Mouse (Mus musculus) heart, adult 8-10 months (tissue): ENCODE measurements at regions not wholly inside any gene's neighbourhood (a gene's known extent, or its start where the extent isn't known, plus 50 kb on each side); places are given as distances from the start of the nearest gene placed in this dataset.

Source experiments
- DNase-seq: peaks from one replicate; pipeline ENCODE4 v3.0.0; 2022; ENCODE audit warnings: low spot score

- no peak for DNase-seq
Observed at GRCm38 (mm10) chr2:46179741-46180140, 1062.5 kb upstream of the Zeb2 start.

- DNase-seq, result no peak
Observed at GRCm38 (mm10) chr2:46168488-46168887, 1051.3 kb upstream of the Zeb2 start.

GRCm38 (mm10) chr2:46149848-46150247 lies 1032.7 kb upstream of the Zeb2 start:
- DNase-seq, result no peak

- no peak for DNase-seq
Observed at GRCm38 (mm10) chr2:46119871-46120270, 1002.7 kb upstream of the Zeb2 start.

- DNase-seq, result peak; percentile 3
Observed at GRCm38 (mm10) chr2:46106991-46107390, 989.8 kb upstream of the Zeb2 start.

GRCm38 (mm10) chr2:46065034-46065802 lies 948.0 kb upstream of the Zeb2 start:
- DNase-seq, result no peak

- no peak for DNase-seq
Observed at GRCm38 (mm10) chr2:46055729-46056128, 938.5 kb upstream of the Zeb2 start.

- DNase-seq, result no peak
Observed at GRCm38 (mm10) chr2:46054902-46055301, 937.7 kb upstream of the Zeb2 start.

- DNase-seq, result no peak
Observed at GRCm38 (mm10) chr2:46021854-46022253, 904.7 kb upstream of the Zeb2 start.

GRCm38 (mm10) chr2:46013771-46014269 lies 896.6 kb upstream of the Zeb2 start:
- no peak for DNase-seq

- no peak for DNase-seq
Observed at GRCm38 (mm10) chr2:46012716-46013115, 895.5 kb upstream of the Zeb2 start.

GRCm38 (mm10) chr2:45975157-45975556 lies 858.0 kb upstream of the Zeb2 start:
- no peak for DNase-seq

GRCm38 (mm10) chr2:45968635-45969034 lies 851.4 kb upstream of the Zeb2 start:
- DNase-seq, result no peak

- DNase-seq, result no peak
Observed at GRCm38 (mm10) chr2:45956792-45957330, 839.7 kb upstream of the Zeb2 start.

- DNase-seq, result no peak
Observed at GRCm38 (mm10) chr2:45948758-45949157, 831.6 kb upstream of the Zeb2 start.

GRCm38 (mm10) chr2:45925791-45926480 lies 808.7 kb upstream of the Zeb2 start:
- no peak for DNase-seq

GRCm38 (mm10) chr2:45908871-45909270 lies 791.7 kb upstream of the Zeb2 start:
- DNase-seq, result no peak

GRCm38 (mm10) chr2:45904623-45905235 lies 787.5 kb upstream of the Zeb2 start:
- no peak for DNase-seq

- no peak for DNase-seq
Observed at GRCm38 (mm10) chr2:45904090-45904489, 786.9 kb upstream of the Zeb2 start.

- no peak for DNase-seq
Observed at GRCm38 (mm10) chr2:45903350-45903749, 786.2 kb upstream of the Zeb2 start.

- DNase-seq, result no peak
Observed at GRCm38 (mm10) chr2:45901892-45902291, 784.7 kb upstream of the Zeb2 start.

GRCm38 (mm10) chr2:45884680-45885079 lies 767.5 kb upstream of the Zeb2 start:
- no peak for DNase-seq
